Mouse (Mus musculus) liver, postnatal 0 days (tissue): Measurements from ENCODE around the gene Rapgef6. TPM values are rescaled to one million over a fixed set of nuclear protein-coding genes. Genes with fewer than 3 reads are reported as not detected.
A peak's percentile ranks its signal among the peaks of the same experiment; 100 is the strongest.

Source experiments
- ATAC-seq: fragments of 200-750 bp; cut with Nextera tagmentation; 2 replicates; pipeline ENCODE4 v1.8.0; 2017; ENCODE audit warnings: mild to moderate bottlenecking, moderate library complexity
- DNase-seq: peaks from one replicate; pipeline ENCODE4 v3.0.0-alpha.2; 2016
- H3K27ac ChIP-seq: fragments of 300-500 bp; sonication (generic); 2 replicates; pipeline ENCODE4 v1.5.1; 2014; ENCODE audit warnings: antibody characterized with exemption, moderate library complexity, mild to moderate bottlenecking, low read depth
- H3K27me3 ChIP-seq: fragments of 300-500 bp; sonication (generic); 2 replicates; pipeline ENCODE4 v1.6.1; 2014; ENCODE audit warnings: low read length, control low read depth, mixed read lengths; ENCODE audit not compliant: insufficient read depth
- H3K36me3 ChIP-seq: fragments of 300-500 bp; sonication (generic); replicated peaks from 2 replicates; pipeline ENCODE4 v1.6.1; 2014; ENCODE audit warnings: mild to moderate bottlenecking, control low read depth, low read length, moderate library complexity, mixed read lengths; ENCODE audit not compliant: insufficient read depth
- H3K4me1 ChIP-seq: fragments of 300-500 bp; sonication (generic); 2 replicates; pipeline ENCODE4 v1.6.1; 2014; ENCODE audit warnings: antibody characterized with exemption, mild to moderate bottlenecking, control low read depth; ENCODE audit not compliant: insufficient read depth
- H3K4me2 ChIP-seq: fragments of 300-500 bp; sonication (generic); 2 replicates; pipeline ENCODE4 v1.6.1; 2014; ENCODE audit warnings: low read depth, mild to moderate bottlenecking, low read length, moderate library complexity, mixed read lengths
- H3K4me3 ChIP-seq: fragments of 300-500 bp; sonication (generic); 2 replicates; pipeline ENCODE4 v1.5.1; 2014; ENCODE audit warnings: low read depth, low read length
- H3K9ac ChIP-seq: fragments of 300-500 bp; sonication (generic); replicated peaks from 2 replicates; pipeline ENCODE4 v1.6.1; 2014; ENCODE audit warnings: mild to moderate bottlenecking, moderate library complexity
- H3K9me3 ChIP-seq: fragments of 300-500 bp; sonication (generic); 2 replicates; pipeline ENCODE4 v1.6.1; 2016; ENCODE audit warnings: mild to moderate bottlenecking, control low read depth, low read length, mixed read lengths
- CTCF ChIP-seq: sonication (generic); IDR thresholded peaks from 2 replicates; pipeline ENCODE4 v1.5.1; 2016; ENCODE audit warnings: antibody characterized with exemption, low read depth
- EP300 ChIP-seq: IDR thresholded peaks from 2 replicates; pipeline ENCODE4 v1.6.1; 2016; ENCODE audit warnings: antibody characterized with exemption, low read depth, mild to moderate bottlenecking
- WGBS: fragments of 180-500 bp; shearing (Covaris S2); extraction: QIAGEN DNeasy Blood & Tissue Kit; methylation state at CpG from one replicate; pipeline ENCODE4 v1.1.7; 2014; ENCODE audit not compliant: insufficient replicate concordance; 5-methylcytosine and 5-hydroxymethylcytosine counted together
- polyA plus RNA-seq: library from polyadenylated mRNA; unstranded; fragments of >200 nt; fragmentation: Nextera tagmentation; extraction: Ambion mirVana; gene quantifications from 2 replicates; pipeline ENCODE4 v1.2.1, GENCODE M21; 2015

Rapgef6 gene
- polyA plus RNA-seq, 1 experiment from 2014 or later: 14.7 TPM

DNA sequence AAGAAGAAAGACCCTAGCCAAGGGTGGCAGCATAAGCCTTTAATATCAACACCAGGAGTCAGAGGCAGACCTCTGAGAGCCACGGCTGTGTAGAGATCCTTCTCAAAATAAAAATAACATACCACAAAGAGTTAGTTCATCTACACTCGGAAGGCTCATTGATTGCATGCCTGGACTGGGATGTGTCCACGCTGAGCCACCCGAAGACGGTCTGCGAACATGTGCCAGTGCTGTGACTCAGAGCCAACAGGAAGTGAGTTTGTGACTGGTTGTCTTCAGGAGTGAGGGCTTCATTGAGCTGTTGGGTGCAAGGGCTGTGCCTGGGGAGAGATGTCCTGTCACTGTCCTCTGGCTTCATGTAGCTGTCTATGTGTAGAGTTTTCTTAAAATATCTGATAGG, 171.0 kb downstream of the Rapgef6 start:
- DNase-seq: no peak
- Histone ChIP-seq H3K4me3 (no peak overlapping the region), H3K27me3 (no peaks in the 10 kb centered on the region), H3K4me2 (no peak overlapping the region), H3K4me1 (no peaks in the 10 kb centered on the region), H3K9ac (no peak overlapping the region), H3K9me3 (no peaks in the 10 kb centered on the region), H3K27ac (no peak overlapping the region), H3K36me3 (peaks cover 50% of the 10 kb centered on the region)
- TF ChIP-seq CTCF (no peak), EP300 (no peak)
- ATAC-seq: no peak
- 78% methylated on average over 6 of the region's 6 CpGs for WGBS

DNA sequence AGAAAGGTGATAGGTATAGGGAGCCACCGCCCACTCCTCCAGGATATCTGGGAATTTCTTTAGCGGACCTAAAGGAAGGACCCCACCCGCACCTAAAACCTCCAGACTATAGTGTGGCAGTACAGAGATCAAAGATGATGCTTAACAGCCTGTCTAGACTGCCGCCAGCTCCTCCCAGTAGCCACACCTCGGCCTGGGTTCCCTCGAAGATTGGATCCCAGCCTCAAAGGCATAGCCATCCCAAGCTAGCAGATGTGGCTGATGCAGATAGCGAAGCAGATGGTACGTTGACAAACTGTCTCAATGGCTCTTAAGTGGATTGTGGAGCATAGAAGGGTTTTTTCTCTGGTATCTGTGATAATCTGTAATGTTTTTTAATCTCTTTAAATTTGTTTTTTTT, 171.6 kb downstream of the Rapgef6 start:
- TF ChIP-seq CTCF (no peak), EP300 (no peak)
- H3K4me1 ChIP-seq: no peaks in the 10 kb centered on the region
- DNase-seq (no peak), ATAC-seq (no peak)
- H3K9ac ChIP-seq: no peak overlapping the region
- H3K27ac ChIP-seq: no peak overlapping the region
- H3K4me3 ChIP-seq: no peak overlapping the region
- no peaks in the 10 kb centered on the region for H3K27me3 ChIP-seq
- 78% methylated on average over 8 of the region's 8 CpGs for WGBS
- no peaks in the 10 kb centered on the region for H3K9me3 ChIP-seq
- peaks cover 48% of the 10 kb centered on the region for H3K36me3 ChIP-seq
- H3K4me2 ChIP-seq: no peak overlapping the region

DNA sequence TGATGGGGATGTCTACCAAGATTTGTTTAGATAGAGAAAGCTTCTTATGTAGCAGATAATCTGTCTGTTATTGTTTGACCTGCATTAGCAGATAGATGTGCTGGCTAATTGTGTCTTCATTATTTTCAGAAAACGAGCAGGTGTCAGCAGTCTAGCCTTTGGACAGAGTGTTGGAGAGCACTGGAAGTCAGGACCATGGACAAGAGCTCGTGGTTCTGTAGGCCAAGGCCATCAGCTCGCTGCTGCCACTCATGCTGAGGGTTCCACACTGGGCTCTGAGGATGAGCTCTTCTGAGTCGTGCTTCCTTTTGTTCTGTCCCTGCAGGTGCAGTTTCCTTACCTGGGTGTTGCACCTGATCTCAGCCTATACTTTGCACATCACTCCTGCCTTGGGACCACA, 173.3 kb downstream of the Rapgef6 start:
- Histone ChIP-seq H3K4me2 (no peak overlapping the region), H3K27ac (no peak overlapping the region), H3K9me3 (no peaks in the 10 kb centered on the region), H3K4me1 (no peaks in the 10 kb centered on the region), H3K9ac (no peak overlapping the region), H3K36me3 (peaks cover 43% of the 10 kb centered on the region), H3K27me3 (no peaks in the 10 kb centered on the region), H3K4me3 (no peak overlapping the region)
- TF ChIP-seq CTCF (no peak), EP300 (no peak)
- ATAC-seq: no peak
- DNase-seq: no peak
- WGBS: 51% methylated on average over 4 of the region's 4 CpGs

DNA sequence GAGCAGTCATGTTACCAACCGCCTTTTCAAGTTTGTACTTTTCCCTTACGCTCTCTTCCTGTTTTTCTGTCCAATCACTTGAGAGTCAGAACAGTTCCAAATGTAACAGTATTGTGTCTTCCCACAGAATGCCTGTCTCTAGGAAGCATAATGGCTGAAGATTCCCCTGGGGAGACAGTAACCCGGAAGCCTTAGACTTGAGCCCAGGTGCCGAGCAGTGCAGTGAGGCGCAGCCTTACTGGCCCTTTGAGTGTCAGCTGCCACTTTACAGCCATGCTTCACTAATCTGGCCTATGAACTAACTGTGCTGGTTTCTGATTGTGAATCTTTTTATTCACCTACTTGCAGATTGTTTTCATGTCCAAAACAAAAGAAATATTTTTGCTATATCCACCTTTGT, 175.0 kb downstream of the Rapgef6 start:
- no peak for TF ChIP-seq EP300
- no peak for TF ChIP-seq CTCF
- DNase-seq (no peak), ATAC-seq (0 out of 2 replicates have a peak, but pooled peaks have one; percentile 31)
- Histone ChIP-seq H3K4me1 (no peaks in the 10 kb centered on the region), H3K27me3 (no peaks in the 10 kb centered on the region), H3K9me3 (no peaks in the 10 kb centered on the region), H3K4me3 (no peak overlapping the region), H3K4me2 (no peak overlapping the region), H3K27ac (peak overlapping the region; percentile 51; the same call in 1 of the 2 replicates), H3K36me3 (peaks cover 34% of the 10 kb centered on the region), H3K9ac (no peak overlapping the region)
- WGBS: 79% methylated on average over 5 of the region's 5 CpGs

DNA sequence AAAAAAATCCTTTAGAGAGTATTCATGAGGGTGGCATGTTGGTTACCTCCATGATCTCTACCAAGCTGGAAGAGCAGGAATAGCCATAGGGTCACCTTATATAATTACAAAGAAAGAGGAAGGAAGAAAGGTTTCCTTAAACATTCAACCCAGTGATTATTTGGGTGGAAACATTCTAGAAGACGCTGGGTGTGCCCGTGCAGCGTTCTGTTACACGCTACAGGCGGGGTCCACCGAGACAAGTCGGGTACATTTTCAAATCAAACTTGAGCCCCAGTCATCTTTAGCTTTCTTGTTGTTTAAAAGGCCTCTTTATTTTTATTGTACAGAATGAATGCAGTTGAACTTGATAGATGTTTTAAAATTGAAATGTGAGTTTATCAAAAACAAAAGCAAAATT, 176.0 kb downstream of the Rapgef6 start:
- no peaks in the 10 kb centered on the region for H3K4me1 ChIP-seq
- WGBS: 51% methylated on average over 7 of the region's 7 CpGs
- H3K4me2 ChIP-seq: no peak overlapping the region
- no peak overlapping the region for H3K9ac ChIP-seq
- no peaks in the 10 kb centered on the region for H3K9me3 ChIP-seq
- no peaks in the 10 kb centered on the region for H3K27me3 ChIP-seq
- H3K27ac ChIP-seq: no peak overlapping the region
- no peak for ATAC-seq
- no peak for TF ChIP-seq CTCF
- no peak for TF ChIP-seq EP300
- H3K4me3 ChIP-seq: no peak overlapping the region
- DNase-seq: no peak
- peaks cover 30% of the 10 kb centered on the region for H3K36me3 ChIP-seq

DNA sequence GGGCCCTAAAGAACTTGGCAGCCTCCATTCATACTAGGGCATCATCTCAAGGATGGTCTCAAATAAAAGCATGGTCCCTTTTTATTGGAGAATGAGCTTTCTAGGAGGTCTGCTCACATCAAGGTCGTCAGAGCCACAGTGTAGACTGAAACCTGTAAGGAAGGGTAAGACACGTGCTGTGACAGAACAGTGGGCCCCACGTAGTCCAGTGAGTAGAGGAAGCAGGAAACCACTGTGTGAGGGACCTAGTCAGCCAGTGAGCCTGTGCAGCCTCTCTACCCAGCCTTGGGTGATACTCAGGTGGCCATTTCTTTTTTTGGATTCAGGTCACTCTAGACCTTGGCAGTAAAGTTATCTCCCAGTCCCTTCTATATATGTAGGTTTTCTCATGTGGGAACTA, 177.3 kb downstream of the Rapgef6 start:
- Histone ChIP-seq H3K27ac (no peak overlapping the region), H3K36me3 (peaks cover 22% of the 10 kb centered on the region), H3K9me3 (no peaks in the 10 kb centered on the region), H3K9ac (no peak overlapping the region), H3K4me3 (no peak overlapping the region), H3K4me1 (no peaks in the 10 kb centered on the region), H3K4me2 (no peak overlapping the region), H3K27me3 (no peaks in the 10 kb centered on the region)
- 39% methylated on average over 3 of the region's 3 CpGs for WGBS
- no peak for TF ChIP-seq EP300
- no peak for TF ChIP-seq CTCF
- no peak for DNase-seq
- ATAC-seq: no peak

DNA sequence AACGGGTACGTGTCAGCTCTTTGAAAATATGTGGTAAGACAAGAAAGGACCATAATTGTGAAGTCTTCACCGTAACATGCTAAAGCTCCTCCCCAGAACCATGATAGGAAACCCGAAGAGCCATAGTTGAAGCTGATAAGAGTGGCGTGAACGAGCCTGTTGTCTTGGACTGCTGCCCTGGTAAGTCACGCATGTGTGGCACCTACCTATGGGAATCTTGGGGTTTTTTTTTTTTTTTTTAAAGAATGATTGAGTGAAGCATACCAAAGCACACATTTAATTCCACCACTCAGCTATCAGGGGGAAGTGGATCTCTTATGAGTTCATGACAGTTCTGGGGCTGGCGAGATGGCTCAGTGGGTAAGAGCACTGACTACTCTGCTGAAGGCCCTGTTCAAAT, 179.2 kb downstream of the Rapgef6 start:
- H3K27ac ChIP-seq: no peak overlapping the region
- H3K27me3 ChIP-seq: no peaks in the 10 kb centered on the region
- H3K4me2 ChIP-seq: no peak overlapping the region
- no peaks in the 10 kb centered on the region for H3K9me3 ChIP-seq
- H3K4me3 ChIP-seq: no peak overlapping the region
- no peak overlapping the region for H3K9ac ChIP-seq
- H3K4me1 ChIP-seq: no peaks in the 10 kb centered on the region
- ATAC-seq: no peak
- H3K36me3 ChIP-seq: peaks cover 6% of the 10 kb centered on the region
- no peak for DNase-seq
- 65% methylated on average over 8 of the region's 8 CpGs for whole genome bisulfite sequencing
- TF ChIP-seq EP300: no peak
- no peak for TF ChIP-seq CTCF
